Mouse (Mus musculus): ENCODE data around the gene Gm29797.

Gm29797 gene

DNA sequence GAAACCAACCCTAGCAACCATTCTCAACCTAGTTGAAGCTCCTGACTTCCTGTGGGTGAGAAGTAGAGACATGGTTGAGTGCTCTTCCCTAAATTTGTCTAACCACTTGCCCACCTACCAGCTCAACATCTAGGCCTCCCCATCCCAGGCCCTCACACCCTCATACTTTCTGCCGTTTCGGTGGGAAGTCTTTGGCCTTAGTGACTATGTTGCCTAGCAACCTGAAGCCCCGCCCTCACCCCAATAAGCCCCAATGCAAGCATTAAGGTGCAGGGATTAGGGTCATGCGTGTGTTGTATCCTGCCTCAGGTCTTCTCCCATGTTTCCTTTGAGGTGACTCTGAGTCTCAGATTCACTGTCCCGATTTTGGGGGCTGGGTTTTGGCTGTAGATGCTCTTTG is 41.4 kb downstream of the Gm29797 start, which contains the start of gene Lkaaear1:
Lkaaear1 (minus strand) TSS at position 202 of the 400 bp plus-strand sequence.
- DNase-seq (ENCODE audit: low read depth) = no peak

- DNase-seq (ENCODE audit: low read depth) = no peak
Observed at GRCm38 (mm10) chr2:181706668-181707067, 49.8 kb downstream of the Gm29797 start.
